Mouse (Mus musculus) forebrain, postnatal 0 days (tissue): Measurements from ENCODE around the gene Ddx28. TPM values are rescaled to one million over a fixed set of nuclear protein-coding genes. Genes with fewer than 3 reads are reported as not detected.
"Not testable (repeated sequence)": the region's sequence is repeated elsewhere in the genome, so short reads cannot be mapped to it uniquely, and the experiment has no call there.

ENCODE experiments used
- ATAC-seq: fragments of 200-750 bp; cut with Nextera tagmentation; 2 replicates; pipeline ENCODE4 v1.8.0; 2017; ENCODE audit warnings: mild to moderate bottlenecking, moderate library complexity
- DNase-seq: peaks from one replicate; pipeline ENCODE4 v3.0.0-alpha.2; 2015
- H3K27ac ChIP-seq: fragments of 300-500 bp; sonication (generic); 2 replicates; pipeline ENCODE4 v1.5.1; 2014; ENCODE audit warnings: low read depth, mild to moderate bottlenecking, antibody characterized with exemption, low read length, moderate library complexity, mixed read lengths
- H3K27me3 ChIP-seq: fragments of 300-500 bp; sonication (generic); 2 replicates; pipeline ENCODE4 v1.6.1; 2014; ENCODE audit warnings: mild to moderate bottlenecking, low read length, mixed read lengths; ENCODE audit not compliant: insufficient read depth
- H3K36me3 ChIP-seq: fragments of 300-500 bp; sonication (generic); 2 replicates; pipeline ENCODE4 v1.6.1; 2014; ENCODE audit warnings: mild to moderate bottlenecking, moderate library complexity; ENCODE audit not compliant: insufficient read depth
- H3K4me1 ChIP-seq: fragments of 300-500 bp; sonication (generic); 2 replicates; pipeline ENCODE4 v1.6.1; 2014; ENCODE audit warnings: antibody characterized with exemption; ENCODE audit not compliant: insufficient read depth
- H3K4me2 ChIP-seq: fragments of 300-500 bp; sonication (generic); 2 replicates; pipeline ENCODE4 v1.6.1; 2014; ENCODE audit warnings: low read depth, mild to moderate bottlenecking, moderate library complexity
- H3K4me3 ChIP-seq: fragments of 300-500 bp; sonication (generic); 2 replicates; pipeline ENCODE4 v1.5.1; 2014; ENCODE audit warnings: low read depth, low read length, mixed read lengths
- H3K9ac ChIP-seq: fragments of 300-500 bp; sonication (generic); 2 replicates; pipeline ENCODE4 v1.6.1; 2014; ENCODE audit warnings: mild to moderate bottlenecking
- H3K9me3 ChIP-seq: fragments of 300-500 bp; sonication (generic); 2 replicates; pipeline ENCODE4 v1.6.1; 2016; ENCODE audit warnings: low read length
- CTCF ChIP-seq: sonication (generic); IDR thresholded peaks from 2 replicates; pipeline ENCODE4 v1.5.1; 2016; ENCODE audit warnings: antibody characterized with exemption, control low read depth, low read depth
- WGBS: fragments of 180-500 bp; shearing (Covaris S2); extraction: QIAGEN DNeasy Blood & Tissue Kit; methylation state at CpG from one replicate; pipeline ENCODE4 v1.1.7; 2014; 5-methylcytosine and 5-hydroxymethylcytosine counted together
- polyA plus RNA-seq: library from polyadenylated mRNA; unstranded; fragments of >200 nt; fragmentation: Nextera tagmentation; extraction: Ambion mirVana; gene quantifications from 2 replicates; pipeline ENCODE4 v1.2.1, GENCODE M21; 2015
- total RNA-seq: library from RNA; depleted of rRNA; stranded (reverse); fragments of >200 nt; gene quantifications from 2 replicates; pipeline ENCODE4 v1.2.3, GENCODE M21; 2014

The Ddx28 gene
- total and polyA plus RNA-seq, 2 experiments from 2014 or later: 23.7 to 33.8 TPM

DNA sequence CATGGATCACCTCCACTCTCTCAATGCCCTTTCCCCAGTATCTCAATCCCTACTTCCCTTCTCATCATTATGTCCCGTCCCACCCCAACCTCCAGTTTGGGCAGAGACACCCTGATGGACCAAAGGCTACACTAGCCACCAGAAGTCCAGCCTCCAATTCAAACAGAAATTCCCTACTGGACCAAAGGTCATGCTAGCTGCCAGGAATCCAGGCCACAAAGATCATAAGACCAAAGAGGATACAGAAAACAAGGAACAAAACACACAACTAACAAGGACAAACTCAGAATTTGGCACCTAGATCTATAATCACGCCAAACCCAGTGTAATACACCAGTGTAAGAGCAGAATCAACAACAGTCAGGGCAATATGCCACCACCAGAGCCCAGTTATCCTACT is 12.7 kb downstream of the Ddx28 start:
- Histone ChIP-seq H3K4me1 (no peaks in the 10 kb centered on the region), H3K4me3 (no peak overlapping the region), H3K4me2 (no peak overlapping the region), H3K36me3 (no peaks in the 10 kb centered on the region), H3K27me3 (no peaks in the 10 kb centered on the region), H3K27ac (no peak overlapping the region), H3K9me3 (no peaks in the 10 kb centered on the region), H3K9ac (no peak overlapping the region)
- DNase-seq (no peak), ATAC-seq (no peak)
- WGBS: 80% methylated on average over 2 of the region's 2 CpGs
- no peak for TF ChIP-seq CTCF

DNA sequence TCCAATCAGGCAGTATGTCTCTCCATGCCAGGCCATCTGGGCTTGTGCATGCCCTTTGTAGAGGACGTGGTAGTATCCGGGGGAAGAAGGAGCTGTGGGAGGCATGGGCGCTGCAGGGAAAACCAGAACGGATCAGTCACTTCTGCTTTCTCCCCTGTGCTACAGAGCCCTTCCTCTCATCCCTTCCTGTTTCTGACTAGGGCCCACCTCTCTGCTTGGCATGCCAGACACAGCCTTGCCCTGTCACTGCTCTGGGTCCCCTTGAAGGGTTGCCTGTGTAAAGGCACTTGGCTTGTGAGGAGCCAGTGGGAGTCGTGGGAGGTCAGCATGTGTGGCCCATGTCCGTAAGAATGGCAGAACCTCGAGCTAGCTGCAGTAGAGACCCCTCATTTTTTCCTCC is 15.3 kb downstream of the Ddx28 start:
- H3K4me3 ChIP-seq: no peak overlapping the region
- WGBS: 62% methylated on average over 7 of the region's 7 CpGs

DNA sequence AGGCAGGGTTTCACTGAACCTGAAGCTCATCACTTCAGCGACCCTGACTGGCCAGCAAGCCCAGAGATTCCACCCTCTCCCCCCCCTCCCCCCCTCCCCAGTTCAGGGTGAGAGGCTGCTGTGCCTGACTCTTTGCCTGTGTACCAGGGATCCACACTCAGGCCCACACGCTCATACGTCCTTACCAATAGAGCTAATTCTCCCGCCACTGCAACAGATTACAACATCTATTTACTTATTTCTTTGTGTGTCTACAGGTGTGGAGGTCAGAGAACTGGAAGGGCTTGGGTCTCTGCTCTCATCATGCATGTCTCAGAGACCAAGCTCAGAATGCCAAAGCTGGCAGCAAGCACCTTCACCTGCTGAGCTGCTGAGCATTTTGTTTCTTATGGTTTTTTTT is 18.5 kb downstream of the Ddx28 start:
- WGBS: 72% methylated on average over 4 of the region's 4 CpGs
- H3K27ac ChIP-seq: no peak overlapping the region
- TF ChIP-seq CTCF: no peak
- no peak overlapping the region for H3K9ac ChIP-seq
- H3K9me3 ChIP-seq: no peaks in the 10 kb centered on the region
- no peak overlapping the region for H3K4me3 ChIP-seq
- no peak overlapping the region for H3K4me2 ChIP-seq
- ATAC-seq (no peak), DNase-seq (no peak)
- H3K4me1 ChIP-seq: no peaks in the 10 kb centered on the region
- no peaks in the 10 kb centered on the region for H3K36me3 ChIP-seq
- no peaks in the 10 kb centered on the region for H3K27me3 ChIP-seq

More for the DNA sequence above, 15.3 kb downstream of the Ddx28 start:
- Histone ChIP-seq H3K9me3 (no peaks in the 10 kb centered on the region), H3K27ac (no peak overlapping the region), H3K27me3 (no peaks in the 10 kb centered on the region), H3K4me2 (no peak overlapping the region), H3K36me3 (no peaks in the 10 kb centered on the region), H3K4me1 (no peaks in the 10 kb centered on the region), H3K9ac (no peak overlapping the region)
- no peak for TF ChIP-seq CTCF
- DNase-seq: no peak
- no peak for ATAC-seq

DNA sequence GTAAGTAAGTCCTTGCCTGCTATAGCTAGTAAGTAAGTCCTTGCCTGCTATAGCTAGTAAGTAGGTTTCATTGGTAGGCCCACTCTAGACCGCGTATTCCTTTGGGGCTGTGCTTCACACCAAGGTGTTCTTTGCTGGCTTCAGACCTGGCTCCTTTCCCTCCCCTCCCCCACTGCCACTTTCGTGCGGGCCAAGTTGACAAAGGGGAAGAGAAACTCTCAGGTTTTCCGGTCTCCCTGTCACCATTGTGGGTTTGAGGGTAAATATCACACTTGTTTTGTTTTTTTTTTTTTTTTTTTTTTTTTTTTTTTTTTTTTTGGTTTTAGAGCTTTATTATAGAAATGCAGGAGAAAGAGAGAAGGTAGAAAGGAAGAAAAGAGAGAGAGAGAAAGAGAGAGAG is 19.2 kb downstream of the Ddx28 start:
- H3K36me3 ChIP-seq: no peaks in the 10 kb centered on the region
- no peak overlapping the region for H3K9ac ChIP-seq
- no peak for ATAC-seq
- no peaks in the 10 kb centered on the region for H3K9me3 ChIP-seq
- no peak overlapping the region for H3K27ac ChIP-seq
- 64% methylated on average over 5 of the region's 5 CpGs for WGBS
- H3K27me3 ChIP-seq: no peaks in the 10 kb centered on the region
- TF ChIP-seq CTCF: no peak
- no peak overlapping the region for H3K4me2 ChIP-seq
- no peak overlapping the region for H3K4me3 ChIP-seq
- no peaks in the 10 kb centered on the region for H3K4me1 ChIP-seq
- DNase-seq: no peak

DNA sequence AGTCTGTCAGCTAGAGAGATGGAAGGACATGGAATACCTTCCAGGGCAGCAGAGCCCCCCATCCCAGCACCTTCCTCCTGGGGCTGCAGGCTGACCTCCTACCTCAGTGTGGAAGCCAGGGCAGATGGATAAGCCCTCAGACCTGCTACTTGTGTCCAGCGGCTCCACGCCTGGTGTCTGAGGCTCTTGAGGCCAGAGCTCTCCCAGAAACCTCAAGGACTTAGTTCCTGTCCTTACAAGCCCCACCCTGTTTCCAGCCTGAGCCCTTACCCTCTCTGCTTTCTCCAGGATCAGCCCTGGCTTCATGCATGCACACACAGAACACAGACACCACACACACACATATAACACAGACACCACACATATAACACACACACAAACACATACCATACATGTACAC is 20.1 kb downstream of the Ddx28 start:
- no peaks in the 10 kb centered on the region for H3K36me3 ChIP-seq
- ATAC-seq (no peak), DNase-seq (no peak)
- H3K9ac ChIP-seq: no peak overlapping the region
- H3K27me3 ChIP-seq: no peaks in the 10 kb centered on the region
- no peak overlapping the region for H3K27ac ChIP-seq
- no peak for TF ChIP-seq CTCF
- H3K4me3 ChIP-seq: no peak overlapping the region
- no peak overlapping the region for H3K4me2 ChIP-seq
- 92% methylated on average over 2 of the region's 2 CpGs for WGBS
- H3K9me3 ChIP-seq: no peaks in the 10 kb centered on the region
- no peaks in the 10 kb centered on the region for H3K4me1 ChIP-seq

DNA sequence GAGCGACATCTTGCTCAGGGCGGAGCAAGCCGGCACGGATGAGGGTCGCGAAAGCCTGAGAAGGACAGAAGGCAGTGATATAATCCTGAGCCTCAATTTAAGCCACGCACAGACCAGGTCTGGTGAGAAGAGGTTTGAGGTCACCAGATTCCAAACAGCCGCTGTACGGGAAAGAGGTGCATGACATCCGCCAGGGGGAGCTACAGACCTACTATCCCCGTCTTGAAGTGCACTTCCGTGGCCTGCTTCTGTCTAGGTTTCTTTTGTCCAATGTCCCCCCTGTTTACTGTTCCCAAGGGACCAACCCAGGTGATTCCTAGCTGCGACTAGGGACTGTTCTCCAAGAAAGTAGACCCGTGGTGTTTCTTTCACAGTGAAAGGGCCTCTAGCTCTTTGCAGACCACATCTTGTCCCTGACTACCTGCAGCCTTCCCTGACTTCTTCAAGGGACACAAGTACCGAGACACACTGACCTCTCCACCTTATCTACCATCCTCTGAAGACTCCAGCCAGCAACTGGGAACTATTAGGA is 20.8 kb downstream of the Ddx28 start, which contains the start of gene Dus2:
TSS of gene Dus2 (plus strand) at position 482 of the 532 bp plus-strand sequence.
- no peak within 1 kb of the TSS for H3K4me2 ChIP-seq
- H3K27ac ChIP-seq: no peak within 1 kb of the TSS
- peak; percentile 81 for TF ChIP-seq CTCF
- ATAC-seq (peak; percentile 65; the same call in 1 of the 2 replicates), DNase-seq (peak; percentile 78)
- WGBS: 12% methylated on average over 15 of the region's 15 CpGs
- H3K4me1 ChIP-seq: no peaks in the 10 kb centered on the region
- H3K27me3 ChIP-seq: no peaks in the 10 kb centered on the region
- no peak within 1 kb of the TSS for H3K9ac ChIP-seq
- H3K9me3 ChIP-seq: no peaks in the 10 kb centered on the region
- no peaks in the 10 kb centered on the region for H3K36me3 ChIP-seq
- no peak within 1 kb of the TSS for H3K4me3 ChIP-seq

DNA sequence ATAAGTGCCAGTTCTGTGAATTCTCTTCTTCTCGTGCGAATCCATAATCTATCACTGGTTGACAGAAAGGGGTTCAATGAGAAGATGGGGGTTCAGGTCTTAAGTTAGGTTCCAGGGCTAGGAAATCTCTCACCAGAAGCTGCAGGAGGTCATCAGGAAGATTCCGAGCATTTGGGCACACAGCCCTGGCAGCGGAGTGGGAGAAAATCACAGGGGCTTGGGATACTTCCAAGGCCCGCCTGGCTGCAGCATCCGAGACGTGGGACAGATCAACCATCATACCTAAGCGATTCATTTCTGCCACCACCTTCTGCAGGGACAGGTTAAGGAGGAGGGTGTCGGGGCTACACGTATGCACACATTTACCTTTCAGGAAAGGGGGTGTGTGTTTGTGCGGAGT is 23.1 kb downstream of the Ddx28 start:
- no peak overlapping the region for H3K4me3 ChIP-seq
- H3K36me3 ChIP-seq: no peaks in the 10 kb centered on the region
- TF ChIP-seq CTCF: no peak
- no peak overlapping the region for H3K27ac ChIP-seq
- H3K9me3 ChIP-seq: no peaks in the 10 kb centered on the region
- H3K4me2 ChIP-seq: no peak overlapping the region
- no peaks in the 10 kb centered on the region for H3K4me1 ChIP-seq
- WGBS: 82% methylated on average over 11 of the region's 11 CpGs
- no peak overlapping the region for H3K9ac ChIP-seq
- ATAC-seq: no peak
- no peaks in the 10 kb centered on the region for H3K27me3 ChIP-seq
- DNase-seq: no peak

DNA sequence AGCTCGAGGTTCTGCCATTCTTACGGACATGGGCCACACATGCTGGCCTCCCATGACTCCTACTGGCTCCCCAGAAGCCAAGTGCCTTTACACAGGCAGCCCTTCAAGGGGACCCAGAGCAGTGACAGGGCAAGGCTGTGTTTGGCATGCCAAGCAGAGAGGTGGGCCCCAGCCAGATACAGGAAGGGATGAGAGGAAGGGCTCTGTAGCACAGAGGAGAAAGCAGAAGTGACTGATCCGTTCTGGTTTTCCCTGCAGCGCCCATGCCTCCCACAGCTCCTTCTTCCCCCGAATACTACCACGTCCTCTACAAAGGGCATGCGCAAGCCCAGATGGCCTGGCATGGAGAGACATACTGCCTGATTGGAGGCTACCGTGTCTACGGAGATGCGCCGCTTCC is 28.3 kb downstream of the Ddx28 start:
- ATAC-seq, H3K4me2 ChIP-seq, H3K36me3 ChIP-seq, H3K4me3 ChIP-seq, H3K9ac ChIP-seq, H3K27me3 ChIP-seq, DNase-seq, H3K27ac ChIP-seq, H3K9me3 ChIP-seq, H3K4me1 ChIP-seq: not testable (repeated sequence)
- 84% methylated on average over 11 of the region's 11 CpGs for WGBS
